Mouse (Mus musculus) hindbrain, embryonic 13.5 days (tissue): ENCODE measurements around the gene Rab3d. TPM values are rescaled to one million over a fixed set of nuclear protein-coding genes. Genes with fewer than 3 reads are reported as not detected.
A peak's percentile ranks its signal among the peaks of the same experiment; 100 is the strongest.

Source experiments
- ATAC-seq: fragments of 200-750 bp; cut with Nextera tagmentation; 2 replicates; pipeline ENCODE4 v1.8.0; 2017; ENCODE audit warnings: moderate TSS enrichment; ENCODE audit not compliant: low FRiP score
- H3K27ac ChIP-seq: fragments of 300-500 bp; sonication (generic); 2 replicates; pipeline ENCODE4 v1.5.1; 2015; ENCODE audit warnings: inconsistent platforms, mild to moderate bottlenecking, moderate library complexity
- H3K27me3 ChIP-seq: fragments of 300-500 bp; sonication (generic); 2 replicates; pipeline ENCODE4 v1.6.1; 2015; ENCODE audit warnings: mild to moderate bottlenecking, inconsistent platforms
- H3K36me3 ChIP-seq: fragments of 300-500 bp; sonication (generic); 2 replicates; pipeline ENCODE4 v1.6.1; 2015; ENCODE audit warnings: mild to moderate bottlenecking, inconsistent platforms
- H3K4me1 ChIP-seq: fragments of 300-500 bp; sonication (generic); replicated peaks from 2 replicates; pipeline ENCODE4 v1.6.1; 2015; ENCODE audit warnings: inconsistent platforms
- H3K4me2 ChIP-seq: fragments of 300-500 bp; sonication (generic); 2 replicates; pipeline ENCODE4 v1.6.1; 2015; ENCODE audit warnings: inconsistent platforms, mild to moderate bottlenecking, moderate library complexity
- H3K4me3 ChIP-seq: fragments of 300-500 bp; sonication (generic); 2 replicates; pipeline ENCODE4 v1.5.1; 2015; ENCODE audit warnings: mild to moderate bottlenecking, inconsistent platforms
- H3K9ac ChIP-seq: fragments of 300-500 bp; sonication (generic); 2 replicates; pipeline ENCODE4 v1.6.1; 2015; ENCODE audit warnings: mild to moderate bottlenecking, inconsistent platforms
- H3K9me3 ChIP-seq: fragments of 300-500 bp; sonication (generic); 2 replicates; pipeline ENCODE4 v1.6.1; 2016; ENCODE audit warnings: inconsistent platforms
- WGBS: fragments of 180-500 bp; shearing (Covaris S2); methylation state at CpG from one replicate; pipeline ENCODE4 v1.1.7; 2015; 5-methylcytosine and 5-hydroxymethylcytosine counted together
- polyA plus RNA-seq: library from polyadenylated mRNA; unstranded; fragments of >200 nt; fragmentation: Nextera tagmentation; extraction: Ambion mirVana; gene quantifications from 2 replicates; pipeline ENCODE4 v1.2.1, GENCODE M21; 2015

The Rab3d gene
- polyA plus RNA-seq, result 15.9 and 18.5 TPM in 2 replicates

DNA sequence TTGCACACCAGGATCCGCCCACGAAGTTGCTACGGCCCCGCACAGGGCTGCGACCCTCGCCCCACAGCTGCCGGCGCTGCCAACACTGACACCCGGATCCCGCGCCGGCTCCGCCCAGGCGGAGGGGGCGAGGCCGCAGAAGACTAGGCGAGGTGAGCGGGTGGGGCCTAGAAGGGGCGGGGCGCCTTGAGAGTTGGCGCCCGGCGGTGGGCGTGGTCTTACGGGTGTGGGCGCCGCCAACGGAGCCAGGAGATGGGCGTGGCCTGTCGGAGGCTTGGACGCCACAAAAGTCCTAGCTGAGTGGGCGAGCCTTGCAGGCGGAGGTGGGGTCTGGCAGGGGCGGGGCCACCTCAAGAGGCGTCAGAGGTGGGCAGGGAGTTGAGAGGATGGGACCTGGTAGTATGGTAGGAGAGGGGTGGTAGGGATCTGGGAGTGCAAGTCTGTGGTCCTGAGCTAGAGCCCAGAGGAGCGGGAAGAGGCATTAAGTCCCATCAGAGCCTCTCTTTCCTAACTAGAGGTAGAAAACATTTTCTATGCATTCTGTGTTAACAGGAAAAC, at the start of gene Rab3d:
Rab3d (minus strand) TSS at position 158 of the 558 bp plus-strand sequence.
- WGBS, result under 1% methylated on average over 36 of the region's 36 CpGs
- Histone ChIP-seq H3K27me3 (peaks cover 26% of the 10 kb centered on the region), H3K9ac (peak within 1 kb of the TSS; percentile 80), H3K4me2 (peak within 1 kb of the TSS; percentile 83), H3K27ac (peak within 1 kb of the TSS; percentile 66), H3K4me3 (peak within 1 kb of the TSS; percentile 69), H3K9me3 (no peaks in the 10 kb centered on the region), H3K36me3 (peaks cover 25% of the 10 kb centered on the region), H3K4me1 (peaks cover 14% of the 10 kb centered on the region; the same call in 1 of the 2 replicates)
- peak; percentile 93 for ATAC-seq

DNA sequence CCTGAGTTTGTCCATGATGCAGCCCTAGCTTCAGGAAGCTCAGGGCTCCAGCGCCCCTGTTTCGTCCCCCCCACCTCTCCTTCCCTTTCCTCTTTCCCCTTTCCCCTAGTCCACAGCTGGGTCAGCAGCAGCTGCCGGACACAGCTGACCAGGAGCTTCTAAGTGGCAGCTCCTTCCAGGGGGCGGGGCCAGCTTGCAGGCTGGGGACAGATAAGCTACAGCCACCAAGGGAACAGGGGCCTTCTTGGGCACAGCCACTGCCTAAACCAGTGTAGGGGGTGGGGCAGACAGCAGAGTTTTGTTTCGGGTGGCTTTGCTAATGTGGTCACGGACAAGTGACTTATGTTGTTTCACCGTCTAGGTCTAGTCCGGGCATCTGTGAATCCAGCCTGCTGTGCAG, 45.4 kb upstream of the Rab3d start, which contains the start of gene Epor:
Epor (minus strand) TSS at position 90 of the 400 bp plus-strand sequence.
- ATAC-seq, result no peak
- Histone ChIP-seq H3K27me3 (peaks cover 64% of the 10 kb centered on the region), H3K4me3 (peak within 1 kb of the TSS; percentile 38), H3K27ac (no peak within 1 kb of the TSS), H3K36me3 (peaks cover 5% of the 10 kb centered on the region; the same call in 1 of the 2 replicates), H3K9me3 (no peaks in the 10 kb centered on the region), H3K9ac (peak within 1 kb of the TSS; percentile 65), H3K4me2 (peak within 1 kb of the TSS; percentile 66), H3K4me1 (peaks cover 30% of the 10 kb centered on the region)
- 19% methylated on average over 8 of the region's 8 CpGs for WGBS

DNA sequence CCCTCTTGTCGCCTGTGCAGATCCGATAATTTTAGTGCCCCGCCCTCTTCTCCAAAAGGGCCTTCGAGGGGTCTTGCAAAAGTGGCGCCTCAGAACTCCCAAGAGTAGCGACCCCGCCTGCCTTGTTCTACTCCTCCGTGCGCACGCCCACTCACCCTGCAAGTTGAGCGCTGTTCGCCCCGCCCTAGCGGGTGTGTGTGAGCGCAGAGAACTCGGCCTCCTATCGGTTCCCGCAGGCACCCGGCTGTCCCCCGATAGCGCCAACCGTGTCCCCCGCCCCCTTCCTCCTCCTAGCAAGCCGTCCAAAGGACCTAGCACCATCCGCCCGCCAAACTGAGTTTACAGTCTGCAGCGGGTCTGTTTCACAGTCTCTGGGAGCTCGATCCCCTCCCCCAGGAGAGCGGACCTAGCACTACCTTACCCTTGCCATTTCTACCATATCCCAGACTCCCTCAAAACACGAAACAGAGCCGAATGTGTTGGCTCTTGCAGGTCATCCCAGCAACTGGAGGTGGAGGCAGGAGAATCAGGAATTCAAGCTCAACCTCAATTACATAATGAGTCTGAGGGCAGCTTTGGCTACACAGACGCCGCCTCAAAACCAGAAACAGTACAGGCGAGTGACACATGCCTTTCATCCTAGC, 44.5 kb upstream of the Rab3d start:
- Histone ChIP-seq H3K4me1 (peaks cover 30% of the 10 kb centered on the region), H3K9ac (peak overlapping the region; percentile 65), H3K9me3 (no peaks in the 10 kb centered on the region), H3K4me3 (peak overlapping the region; percentile 38), H3K27me3 (peaks cover 62% of the 10 kb centered on the region), H3K36me3 (peaks cover 7% of the 10 kb centered on the region; the same call in 1 of the 2 replicates), H3K4me2 (peak overlapping the region; percentile 66), H3K27ac (no peak overlapping the region)
- peak; percentile 63 for ATAC-seq
- WGBS, result 3% methylated on average over 34 of the region's 34 CpGs

- peaks cover 7% of the 10 kb centered on the region; the same call in 1 of the 2 replicates for H3K36me3 ChIP-seq
- peaks cover 30% of the 10 kb centered on the region for H3K4me1 ChIP-seq
- under 1% methylated on average over 15 of the region's 15 CpGs for WGBS
- peak overlapping the region; percentile 65; the same call in 1 of the 2 replicates for H3K9ac ChIP-seq
- H3K9me3 ChIP-seq, result no peaks in the 10 kb centered on the region
- peak overlapping the region; percentile 38 for H3K4me3 ChIP-seq
- ATAC-seq, result peak; percentile 15; the same call in 1 of the 2 replicates
- H3K4me2 ChIP-seq, result peak overlapping the region; percentile 66
- H3K27ac ChIP-seq, result no peak overlapping the region
- peaks cover 62% of the 10 kb centered on the region for H3K27me3 ChIP-seq
Measured at GRCm38 (mm10) chr9:21962010-21962409, 44.0 kb upstream of the Rab3d start.

GRCm38 (mm10) chr9:21961366-21961980, 43.5 kb upstream of the Rab3d start:
- Histone ChIP-seq H3K36me3 (peaks cover 7% of the 10 kb centered on the region; the same call in 1 of the 2 replicates), H3K9ac (peak overlapping the region; percentile 65; the same call in 1 of the 2 replicates), H3K4me3 (peak overlapping the region; percentile 38), H3K9me3 (no peaks in the 10 kb centered on the region), H3K4me2 (peak overlapping the region; percentile 66), H3K4me1 (peaks cover 33% of the 10 kb centered on the region), H3K27ac (no peak overlapping the region), H3K27me3 (peaks cover 62% of the 10 kb centered on the region)
- WGBS, result 1% methylated on average over 35 of the region's 35 CpGs
- no peak for ATAC-seq

- ATAC-seq, result no peak
- H3K4me2 ChIP-seq, result 0 out of 2 replicates have a peak overlapping the region, but pooled peaks have one; percentile 17
Measured at GRCm38 (mm10) chr9:21960558-21961208, 42.7 kb upstream of the Rab3d start.

GRCm38 (mm10) chr9:21960135-21960534, 42.1 kb upstream of the Rab3d start:
- no peak overlapping the region for H3K27ac ChIP-seq
- H3K9ac ChIP-seq, result peak overlapping the region; percentile 29
- no peak overlapping the region for H3K4me3 ChIP-seq
- WGBS, result 54% methylated on average over 9 of the region's 9 CpGs
- H3K36me3 ChIP-seq, result peaks cover 7% of the 10 kb centered on the region; the same call in 1 of the 2 replicates
- peaks cover 62% of the 10 kb centered on the region for H3K27me3 ChIP-seq
- H3K4me1 ChIP-seq, result peaks cover 36% of the 10 kb centered on the region
- no peak overlapping the region for H3K4me2 ChIP-seq
- no peaks in the 10 kb centered on the region for H3K9me3 ChIP-seq
- no peak for ATAC-seq

More at GRCm38 (mm10) chr9:21960558-21961208, 42.7 kb upstream of the Rab3d start:
- 13% methylated on average over 26 of the region's 26 CpGs for WGBS
- peaks cover 62% of the 10 kb centered on the region for H3K27me3 ChIP-seq
- H3K4me3 ChIP-seq, result 0 out of 2 replicates have a peak overlapping the region, but pooled peaks have one; percentile 3
- H3K4me1 ChIP-seq, result peaks cover 36% of the 10 kb centered on the region
- H3K9me3 ChIP-seq, result no peaks in the 10 kb centered on the region
- H3K36me3 ChIP-seq, result peaks cover 7% of the 10 kb centered on the region; the same call in 1 of the 2 replicates
- H3K9ac ChIP-seq, result peak overlapping the region; percentile 29
- H3K27ac ChIP-seq, result no peak overlapping the region

DNA sequence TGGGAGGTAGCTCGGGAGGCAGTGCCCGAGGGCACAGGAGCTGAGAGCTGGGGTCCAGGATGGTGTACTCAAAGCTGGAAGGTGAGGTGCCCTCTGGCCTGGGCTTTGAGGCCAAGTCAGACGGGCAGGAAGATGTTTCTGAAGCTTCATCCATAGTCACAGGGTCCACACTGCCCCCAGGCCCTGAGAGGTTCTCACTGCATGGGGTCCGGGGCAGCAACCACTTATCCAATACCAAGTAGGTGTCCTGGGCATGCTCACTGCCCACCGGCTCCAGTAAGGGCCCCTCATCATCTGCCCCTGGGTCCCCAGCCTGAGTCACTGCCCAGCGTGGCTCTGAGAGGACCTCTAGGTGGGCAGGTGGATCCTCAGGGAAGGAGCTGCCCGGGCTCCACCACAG, 41.3 kb upstream of the Rab3d start:
- 88% methylated on average over 7 of the region's 7 CpGs for WGBS
- no peak overlapping the region for H3K27ac ChIP-seq
- H3K4me3 ChIP-seq, result no peak overlapping the region
- no peak for ATAC-seq
- peaks cover 7% of the 10 kb centered on the region; the same call in 1 of the 2 replicates for H3K36me3 ChIP-seq
- H3K9me3 ChIP-seq, result no peaks in the 10 kb centered on the region
- H3K4me2 ChIP-seq, result no peak overlapping the region
- peaks cover 61% of the 10 kb centered on the region for H3K27me3 ChIP-seq
- peaks cover 40% of the 10 kb centered on the region for H3K4me1 ChIP-seq
- no peak overlapping the region for H3K9ac ChIP-seq

- 91% methylated on average over 5 of the region's 5 CpGs for WGBS
- ATAC-seq, result no peak
- H3K36me3 ChIP-seq, result peaks cover 7% of the 10 kb centered on the region; the same call in 1 of the 2 replicates
Measured at GRCm38 (mm10) chr9:21958372-21958771, 40.4 kb upstream of the Rab3d start.

GRCm38 (mm10) chr9:21955570-21956281, 37.7 kb upstream of the Rab3d start, which contains the start of gene Swsap1:
Swsap1 (plus strand) TSS chr9:21955755.
- WGBS, result under 1% methylated on average over 54 of the region's 54 CpGs
- peaks cover 7% of the 10 kb centered on the region; the same call in 1 of the 2 replicates for H3K36me3 ChIP-seq
- peak; percentile 99 for ATAC-seq

More at GRCm38 (mm10) chr9:21958372-21958771, 40.4 kb upstream of the Rab3d start:
- Histone ChIP-seq H3K9me3 (no peaks in the 10 kb centered on the region), H3K9ac (no peak overlapping the region), H3K4me2 (no peak overlapping the region), H3K27ac (no peak overlapping the region), H3K27me3 (peaks cover 53% of the 10 kb centered on the region), H3K4me1 (peaks cover 47% of the 10 kb centered on the region), H3K4me3 (no peak overlapping the region)

GRCm38 (mm10) chr9:21955225-21955569, 37.2 kb upstream of the Rab3d start:
- H3K9me3 ChIP-seq, result no peaks in the 10 kb centered on the region

More at GRCm38 (mm10) chr9:21955570-21956281, 37.7 kb upstream of the Rab3d start, which contains the start of gene Swsap1:
- H3K4me3 ChIP-seq, result peak within 1 kb of the TSS; percentile 61
- H3K9me3 ChIP-seq, result no peaks in the 10 kb centered on the region
- H3K4me1 ChIP-seq, result peaks cover 26% of the 10 kb centered on the region
- peak within 1 kb of the TSS; percentile 82 for H3K9ac ChIP-seq
- H3K4me2 ChIP-seq, result peak within 1 kb of the TSS; percentile 59
- H3K27ac ChIP-seq, result peak within 1 kb of the TSS; percentile 97
- peaks cover 26% of the 10 kb centered on the region for H3K27me3 ChIP-seq

More at GRCm38 (mm10) chr9:21955225-21955569, 37.2 kb upstream of the Rab3d start:
- Histone ChIP-seq H3K9ac (peak overlapping the region; percentile 66), H3K27ac (peak overlapping the region; percentile 97), H3K27me3 (peaks cover 21% of the 10 kb centered on the region), H3K4me3 (peak overlapping the region; percentile 61), H3K4me2 (peak overlapping the region; percentile 59), H3K4me1 (peaks cover 21% of the 10 kb centered on the region), H3K36me3 (peaks cover 7% of the 10 kb centered on the region; the same call in 1 of the 2 replicates)
- peak; percentile 74 for ATAC-seq
- 3% methylated on average over 18 of the region's 18 CpGs for WGBS
